Mouse (Mus musculus) heart, embryonic 11.5 days (tissue): ENCODE data around the gene Cdkn2d. TPM values are rescaled to one million over a fixed set of nuclear protein-coding genes. Genes with fewer than 3 reads are reported as not detected.
A peak's percentile ranks its signal among the peaks of the same experiment; 100 is the strongest.
"Not testable (repeated sequence)": the region's sequence is repeated elsewhere in the genome, so short reads cannot be mapped to it uniquely, and the experiment has no call there.

Experiments
- ATAC-seq: fragments of 200-750 bp; cut with Nextera tagmentation; replicated peaks from 2 replicates; pipeline ENCODE4 v1.8.0; 2017; ENCODE audit warnings: moderate library complexity; ENCODE audit not compliant: insufficient number of reproducible peaks, low FRiP score, low TSS enrichment
- H3K27ac ChIP-seq: fragments of 300-500 bp; sonication (generic); 2 replicates; pipeline ENCODE4 v1.5.1; 2014; ENCODE audit warnings: mild to moderate bottlenecking, low read depth, low read length
- H3K27me3 ChIP-seq: fragments of 300-500 bp; sonication (generic); 2 replicates; pipeline ENCODE4 v1.6.1; 2014; ENCODE audit warnings: mild to moderate bottlenecking, low read length, mixed read lengths; ENCODE audit not compliant: control insufficient read depth, insufficient read depth
- H3K36me3 ChIP-seq: fragments of 300-500 bp; sonication (generic); 2 replicates; pipeline ENCODE4 v1.6.1; 2014; ENCODE audit warnings: mild to moderate bottlenecking, low read length, moderate library complexity, mixed read lengths; ENCODE audit not compliant: control insufficient read depth, insufficient read depth
- H3K4me1 ChIP-seq: fragments of 300-500 bp; sonication (generic); 2 replicates; pipeline ENCODE4 v1.6.1; 2014; ENCODE audit warnings: low read length; ENCODE audit not compliant: control insufficient read depth, insufficient read depth
- H3K4me2 ChIP-seq: fragments of 300-500 bp; sonication (generic); 2 replicates; pipeline ENCODE4 v1.6.1; 2014; ENCODE audit warnings: mild to moderate bottlenecking, moderate library complexity
- H3K4me3 ChIP-seq: fragments of 300-500 bp; sonication (generic); 2 replicates; pipeline ENCODE4 v1.5.1; 2014; ENCODE audit warnings: low read depth, low read length
- H3K9ac ChIP-seq: fragments of 300-500 bp; sonication (generic); 2 replicates; pipeline ENCODE4 v1.6.1; 2014; ENCODE audit warnings: mild to moderate bottlenecking, low read depth, low read length, moderate library complexity
- H3K9me3 ChIP-seq: fragments of 300-500 bp; sonication (generic); replicated peaks from 2 replicates; pipeline ENCODE4 v1.6.1; 2016; ENCODE audit warnings: low read length; ENCODE audit not compliant: control insufficient read depth
- WGBS: fragments of 180-500 bp; shearing (Covaris S2); extraction: QIAGEN DNeasy Blood & Tissue Kit; methylation state at CpG from one replicate; pipeline ENCODE4 v1.1.7; 2014; ENCODE audit not compliant: insufficient replicate concordance; 5-methylcytosine and 5-hydroxymethylcytosine counted together
- polyA plus RNA-seq: library from polyadenylated mRNA; unstranded; fragments of >200 nt; fragmentation: Nextera tagmentation; extraction: Ambion mirVana; gene quantifications from 2 replicates; pipeline ENCODE4 v1.2.1, GENCODE M21; 2014

Cdkn2d gene
- polyA plus RNA-seq, 1 experiment from 2014 or later = 88.4 TPM

DNA sequence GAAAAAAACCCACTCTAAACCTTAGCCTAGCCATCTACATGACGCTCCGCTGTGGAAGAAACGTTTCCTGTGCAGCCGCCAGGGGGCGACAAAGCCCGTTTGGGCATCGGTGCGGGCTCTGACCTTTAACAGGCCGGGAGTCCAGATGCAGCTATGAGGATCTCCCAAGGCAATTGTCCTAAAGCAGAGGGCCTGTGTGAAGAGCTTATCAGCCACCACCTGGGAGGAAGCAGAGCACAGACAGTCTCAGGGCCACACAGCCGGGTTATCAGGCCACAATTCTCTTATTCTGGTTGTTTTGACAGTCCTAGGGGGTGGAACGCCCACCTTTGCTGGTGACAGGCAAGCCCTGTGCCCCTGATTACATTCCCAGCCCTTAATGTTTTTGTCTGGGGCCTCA is 22.2 kb upstream of the Cdkn2d start:
- peaks cover 15% of the 10 kb centered on the region for H3K27me3 ChIP-seq
- no peak overlapping the region for H3K9ac ChIP-seq
- WGBS = 5% methylated on average over 11 of the region's 11 CpGs
- H3K4me2 ChIP-seq = no peak overlapping the region
- H3K36me3 ChIP-seq = no peaks in the 10 kb centered on the region
- no peaks in the 10 kb centered on the region for H3K9me3 ChIP-seq
- no peak overlapping the region for H3K27ac ChIP-seq
- ATAC-seq = peak; percentile 82
- no peak overlapping the region for H3K4me3 ChIP-seq
- 0 out of 2 replicates have a peak, but pooled peaks cover 4% of the 10 kb centered on the region for H3K4me1 ChIP-seq

DNA sequence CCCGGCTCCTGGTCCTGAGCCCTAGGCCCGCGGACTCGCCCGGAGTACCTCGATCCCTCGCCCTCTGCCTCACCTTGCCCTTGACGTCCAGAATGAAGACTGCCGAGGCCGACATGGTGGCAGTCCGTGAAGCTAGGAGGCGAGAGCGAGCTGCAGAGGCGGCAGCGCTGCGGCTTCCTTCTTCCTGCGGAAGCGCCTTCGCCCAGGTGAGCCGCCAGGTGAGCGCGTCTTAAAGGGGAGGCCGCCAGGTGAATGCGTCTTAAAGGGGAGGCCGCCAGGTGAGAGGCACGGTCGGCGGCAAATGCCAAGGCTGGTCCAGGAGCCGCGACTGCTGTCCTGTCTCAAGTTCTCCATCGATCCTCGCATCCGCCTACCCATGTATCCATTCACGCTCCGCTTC is 20.9 kb upstream of the Cdkn2d start, which contains the start of gene Ap1m2:
Gene Ap1m2 (minus strand): TSS at position 204 of the 400 bp plus-strand sequence.
- Histone ChIP-seq H3K27ac (no peak within 1 kb of the TSS), H3K9ac (0 out of 2 replicates have a peak within 1 kb of the TSS, but pooled peaks have one; percentile 54), H3K27me3 (peaks cover 15% of the 10 kb centered on the region), H3K4me1 (0 out of 2 replicates have a peak, but pooled peaks cover 4% of the 10 kb centered on the region), H3K4me2 (peak within 1 kb of the TSS; percentile 45), H3K36me3 (no peaks in the 10 kb centered on the region), H3K9me3 (no peaks in the 10 kb centered on the region), H3K4me3 (peak within 1 kb of the TSS; percentile 14; the same call in 1 of the 2 replicates)
- WGBS = 8% methylated on average over 35 of the region's 35 CpGs
- no peak for ATAC-seq

DNA sequence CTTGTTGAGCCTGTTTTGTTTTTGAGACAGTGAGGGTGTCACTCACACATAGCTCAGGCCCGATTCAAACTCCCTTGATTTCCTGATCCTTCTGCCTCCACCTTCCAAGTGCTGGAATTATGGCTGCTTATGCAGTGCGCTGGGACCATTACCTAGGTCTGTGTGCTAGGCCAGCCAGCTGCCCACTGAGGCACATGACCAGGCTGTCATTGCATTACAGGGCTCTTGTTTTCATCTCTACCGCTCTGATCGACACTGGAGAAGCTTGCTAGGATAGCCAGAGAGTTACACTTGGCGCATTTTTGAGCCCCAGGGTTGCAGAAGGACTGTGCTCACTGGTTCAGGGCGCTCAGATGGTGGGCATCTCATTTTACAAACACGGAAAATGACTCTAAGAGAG is 20.5 kb upstream of the Cdkn2d start:
- H3K4me1 ChIP-seq = 0 out of 2 replicates have a peak, but pooled peaks cover 4% of the 10 kb centered on the region
- peaks cover 15% of the 10 kb centered on the region for H3K27me3 ChIP-seq
- no peak for ATAC-seq
- no peak overlapping the region; the same call in 1 of the 2 replicates for H3K4me2 ChIP-seq
- peak overlapping the region; percentile 14; the same call in 1 of the 2 replicates for H3K4me3 ChIP-seq
- no peak overlapping the region for H3K9ac ChIP-seq
- H3K27ac ChIP-seq = no peak overlapping the region
- no peaks in the 10 kb centered on the region for H3K9me3 ChIP-seq
- H3K36me3 ChIP-seq = no peaks in the 10 kb centered on the region
- WGBS = 23% methylated on average over 7 of the region's 7 CpGs

DNA sequence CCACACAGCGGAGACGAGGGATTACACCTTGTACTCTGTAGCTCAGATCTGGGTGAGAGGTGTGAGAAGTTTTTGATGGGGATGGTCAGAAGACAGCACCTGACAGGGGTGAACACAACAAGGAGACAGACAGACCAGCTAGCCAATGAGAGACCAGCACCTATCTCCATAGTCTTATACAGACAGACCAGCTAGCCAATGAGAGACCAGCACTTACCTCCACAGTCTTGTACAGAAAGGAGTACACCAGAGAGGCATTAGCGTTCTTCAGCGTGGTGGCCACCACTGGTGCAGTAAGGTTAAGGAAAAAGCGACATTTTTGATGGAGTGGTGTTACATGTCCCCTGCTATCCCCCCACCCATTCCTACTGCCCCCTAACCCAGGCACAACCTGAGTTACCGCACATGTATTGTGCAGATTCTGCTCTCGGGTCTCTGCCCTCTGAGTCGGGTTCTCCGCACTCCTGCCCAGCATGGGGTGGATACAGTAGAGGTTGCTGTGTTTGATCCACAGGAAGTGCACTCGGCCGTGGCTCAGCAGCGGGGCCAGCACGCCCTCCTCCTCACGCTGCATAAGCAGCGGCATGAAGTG is 18.0 kb upstream of the Cdkn2d start:
- 0 out of 2 replicates have a peak, but pooled peaks cover 4% of the 10 kb centered on the region for H3K4me1 ChIP-seq
- H3K27ac ChIP-seq = no peak overlapping the region
- H3K36me3 ChIP-seq = no peaks in the 10 kb centered on the region
- H3K27me3 ChIP-seq = peaks cover 15% of the 10 kb centered on the region
- no peak overlapping the region for H3K4me3 ChIP-seq
- 58% methylated on average over 15 of the region's 15 CpGs for WGBS
- no peaks in the 10 kb centered on the region for H3K9me3 ChIP-seq
- H3K9ac ChIP-seq = no peak overlapping the region
- ATAC-seq = peak; percentile 40; the same call in 1 of the 2 replicates
- 0 out of 2 replicates have a peak overlapping the region, but pooled peaks have one; percentile 20 for H3K4me2 ChIP-seq

DNA sequence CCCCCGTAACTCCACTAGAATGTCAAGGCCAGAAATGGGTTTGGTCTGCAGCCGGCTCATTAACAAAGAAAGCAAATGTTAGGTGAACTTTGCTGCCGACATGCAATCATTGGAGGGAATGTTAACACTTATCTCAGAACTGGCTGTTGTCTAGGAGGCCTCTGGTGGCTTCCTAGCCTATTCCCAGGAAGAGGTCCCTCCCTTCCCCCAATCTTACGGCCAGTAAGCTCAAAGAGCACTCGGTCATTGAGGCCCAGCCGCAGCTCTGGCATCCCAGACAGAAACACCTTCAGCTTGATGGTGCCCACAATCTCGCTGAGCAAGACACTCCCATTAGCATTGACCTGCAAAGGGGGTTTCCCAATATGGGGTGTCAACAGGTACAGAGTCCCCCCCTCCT is 13.9 kb upstream of the Cdkn2d start:
- no peaks in the 10 kb centered on the region for H3K9me3 ChIP-seq
- 69% methylated on average over 7 of the region's 7 CpGs for WGBS

DNA sequence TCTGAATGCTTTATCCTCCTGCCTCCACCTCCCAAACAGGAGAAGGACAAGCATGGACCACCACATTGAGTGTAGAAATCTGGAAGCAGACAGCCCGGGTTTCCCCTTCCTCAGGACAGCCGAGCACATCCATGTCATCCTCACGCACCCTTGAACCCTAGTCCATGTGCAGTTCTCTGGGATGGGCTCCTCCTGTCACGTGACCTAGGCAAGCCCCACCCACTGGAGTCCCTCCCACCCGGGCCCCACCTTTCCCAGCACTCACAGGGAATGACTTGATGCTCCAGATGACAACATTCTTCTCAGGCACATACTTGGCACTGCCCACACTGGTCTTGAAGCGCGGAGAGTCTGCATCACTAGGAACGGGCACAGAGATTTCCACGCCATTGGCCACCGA is 7.8 kb upstream of the Cdkn2d start:
- 80% methylated on average over 10 of the region's 10 CpGs for WGBS
- no peak overlapping the region for H3K27ac ChIP-seq
- no peak for ATAC-seq
- H3K9me3 ChIP-seq = no peaks in the 10 kb centered on the region
- H3K4me3 ChIP-seq = no peak overlapping the region
- H3K9ac ChIP-seq = no peak overlapping the region
- H3K36me3 ChIP-seq = no peaks in the 10 kb centered on the region
- no peaks in the 10 kb centered on the region for H3K4me1 ChIP-seq
- H3K4me2 ChIP-seq = no peak overlapping the region
- no peaks in the 10 kb centered on the region for H3K27me3 ChIP-seq

More for the DNA sequence above, 13.9 kb upstream of the Cdkn2d start:
- no peak for ATAC-seq
- H3K4me1 ChIP-seq = no peaks in the 10 kb centered on the region
- no peak overlapping the region for H3K27ac ChIP-seq
- H3K4me2 ChIP-seq = no peak overlapping the region
- H3K27me3 ChIP-seq = no peaks in the 10 kb centered on the region
- no peaks in the 10 kb centered on the region for H3K36me3 ChIP-seq
- H3K9ac ChIP-seq = no peak overlapping the region
- H3K4me3 ChIP-seq = no peak overlapping the region

DNA sequence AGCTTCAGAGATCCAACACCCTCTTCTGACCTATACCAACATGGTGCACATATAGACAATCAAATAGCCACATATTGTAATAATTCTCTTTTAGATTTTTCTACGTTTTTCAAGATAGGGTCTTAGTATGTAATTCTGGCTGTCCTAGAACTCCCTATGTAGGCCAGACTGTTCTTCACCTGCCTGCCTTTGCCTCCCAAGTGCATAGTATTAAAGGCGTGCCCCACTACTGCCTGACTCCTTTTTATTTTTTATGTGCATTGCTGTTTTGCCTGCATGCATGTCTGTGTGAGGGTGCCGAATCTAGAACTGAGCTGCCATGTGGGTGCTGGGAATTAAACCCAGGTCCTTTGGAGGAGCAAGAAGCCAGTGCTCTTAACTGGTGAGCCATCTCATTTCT is 1.1 kb upstream of the Cdkn2d start:
- Histone ChIP-seq H3K27ac (0 out of 2 replicates have a peak overlapping the region, but pooled peaks have one; percentile 91), H3K4me2 (peak overlapping the region; percentile 56; the same call in 1 of the 2 replicates), H3K9ac (no peak overlapping the region), H3K9me3 (no peaks in the 10 kb centered on the region), H3K36me3 (0 out of 2 replicates have a peak, but pooled peaks cover 4% of the 10 kb centered on the region), H3K4me3 (no peak overlapping the region), H3K4me1 (peaks cover 16% of the 10 kb centered on the region), H3K27me3 (no peaks in the 10 kb centered on the region)
- no peak for ATAC-seq
- 84% methylated on average over 3 of the region's 3 CpGs for WGBS

DNA sequence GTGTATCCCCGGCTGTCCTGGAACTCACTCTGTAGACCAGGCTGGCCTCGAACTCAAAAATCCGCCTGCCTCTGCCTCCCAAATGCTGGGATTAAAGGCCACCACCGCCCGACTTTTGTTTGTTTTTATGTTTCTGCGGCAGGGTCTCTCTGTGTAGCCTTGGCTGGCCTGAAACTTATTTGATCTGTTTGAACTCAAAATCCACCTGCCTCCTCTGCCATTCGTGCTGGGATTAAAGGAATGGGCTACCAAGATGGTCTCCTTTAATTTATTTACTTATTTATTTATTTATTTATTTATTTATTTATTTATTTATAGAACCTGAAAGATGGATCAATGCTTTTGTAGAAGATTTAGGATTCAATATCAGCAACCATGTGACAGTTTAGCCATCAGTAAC is 661 bp upstream of the Cdkn2d start:
- H3K9me3 ChIP-seq, H3K36me3 ChIP-seq, ATAC-seq, H3K27me3 ChIP-seq: not testable (repeated sequence)
- peaks cover 19% of the 10 kb centered on the region for H3K4me1 ChIP-seq
- H3K27ac ChIP-seq = peak overlapping the region; percentile 91
- H3K4me3 ChIP-seq = peak overlapping the region; percentile 40
- H3K4me2 ChIP-seq = peak overlapping the region; percentile 56
- WGBS = 21% methylated on average over 7 of the region's 7 CpGs
- peak overlapping the region; percentile 73 for H3K9ac ChIP-seq

DNA sequence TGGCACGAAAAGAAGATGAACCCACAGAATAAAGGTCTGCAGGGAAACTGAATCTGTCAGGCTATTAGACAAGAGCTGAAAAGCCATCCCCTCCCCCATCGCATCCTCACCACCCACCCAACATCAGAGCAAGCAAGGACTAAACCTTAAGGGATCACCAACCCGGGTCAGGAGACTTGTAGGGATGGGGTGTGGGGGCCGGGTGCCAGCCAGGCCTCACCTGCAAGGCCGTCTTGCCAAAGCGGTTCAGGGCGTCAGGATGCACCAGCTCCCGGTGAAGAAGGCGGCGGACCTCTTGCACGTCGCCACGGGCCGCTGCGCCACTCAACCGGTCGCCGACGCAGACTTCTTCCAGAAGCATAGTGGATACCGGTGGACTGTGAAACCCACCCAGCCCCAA is 618 bp downstream of the Cdkn2d start:
- Histone ChIP-seq H3K27me3 (no peaks in the 10 kb centered on the region), H3K27ac (peak overlapping the region; percentile 82), H3K4me2 (peak overlapping the region; percentile 67), H3K36me3 (0 out of 2 replicates have a peak, but pooled peaks cover 4% of the 10 kb centered on the region), H3K9me3 (no peaks in the 10 kb centered on the region), H3K9ac (peak overlapping the region; percentile 85), H3K4me3 (peak overlapping the region; percentile 89), H3K4me1 (peaks cover 25% of the 10 kb centered on the region)
- no peak for ATAC-seq
- 2% methylated on average over 20 of the region's 20 CpGs for WGBS
